Mouse (Mus musculus) inflammation-experienced regulatory T-cells, adult 6 months (primary cell): Measurements from ENCODE around the gene Kcnn3. TPM values are rescaled to one million over a fixed set of nuclear protein-coding genes. Genes with fewer than 3 reads are reported as not detected.

Experiments used
- ATAC-seq: one replicate; pipeline ENCODE4 v1.8.0; 2017
- polyA plus RNA-seq, 3 experiments: library from polyadenylated mRNA; unstranded; fragments of 100-300 nt; shearing (Covaris generic); gene quantifications; one replicate each; pipeline ENCODE4 v1.2.1; 2017

The Kcnn3 gene
- polyA plus RNA-seq, 3 experiments from 2014 or later = not detected

DNA sequence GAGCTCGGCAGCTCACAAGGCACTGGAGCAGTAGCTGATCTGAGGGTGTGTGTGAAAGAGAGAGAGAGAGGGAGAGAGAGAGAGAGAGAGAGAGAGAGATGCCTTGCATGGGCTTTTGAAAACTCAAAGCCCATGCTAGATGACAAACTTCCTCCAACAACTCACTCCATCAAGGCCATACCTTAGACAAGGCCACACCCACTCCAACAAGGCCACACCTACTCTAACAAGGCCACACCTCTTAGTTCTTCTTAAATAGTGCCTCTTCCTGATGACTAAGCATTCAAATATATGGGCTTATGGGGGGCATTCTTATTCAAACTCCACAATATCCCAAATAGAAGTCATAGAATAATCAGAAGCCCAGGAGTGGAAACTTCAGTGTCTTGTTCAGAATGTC is 49.1 kb downstream of the Kcnn3 start:
- no peak for ATAC-seq

DNA sequence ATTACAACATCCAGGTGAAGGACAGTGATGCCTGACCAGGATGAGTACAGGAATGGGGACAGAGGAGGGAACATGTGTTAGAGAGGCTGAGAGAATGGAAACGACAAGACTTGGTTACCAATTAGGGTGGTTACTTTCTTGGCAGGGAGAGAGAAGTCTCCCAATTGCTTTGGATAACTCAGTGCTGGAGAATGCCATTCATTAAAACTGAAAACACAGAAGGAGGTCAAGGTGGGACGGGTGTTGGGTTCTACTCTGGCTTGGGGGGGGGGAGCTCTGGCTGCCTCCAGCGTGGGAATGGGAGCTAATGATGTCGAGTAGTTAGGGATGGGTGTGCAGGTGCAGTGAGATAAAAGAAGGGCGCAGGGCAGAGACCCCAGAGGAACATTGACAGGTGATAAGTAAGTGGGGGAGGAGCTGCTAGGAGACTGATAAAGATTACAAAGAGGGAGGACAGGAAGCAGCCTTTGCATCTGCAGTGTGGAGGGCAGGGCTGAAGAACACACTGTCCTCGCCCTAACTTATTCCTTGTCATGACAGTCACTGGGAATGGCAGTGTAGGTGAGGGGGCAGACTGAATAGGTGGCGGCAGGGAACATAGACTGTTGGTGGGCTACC is 49.9 kb downstream of the Kcnn3 start:
- ATAC-seq = no peak

DNA sequence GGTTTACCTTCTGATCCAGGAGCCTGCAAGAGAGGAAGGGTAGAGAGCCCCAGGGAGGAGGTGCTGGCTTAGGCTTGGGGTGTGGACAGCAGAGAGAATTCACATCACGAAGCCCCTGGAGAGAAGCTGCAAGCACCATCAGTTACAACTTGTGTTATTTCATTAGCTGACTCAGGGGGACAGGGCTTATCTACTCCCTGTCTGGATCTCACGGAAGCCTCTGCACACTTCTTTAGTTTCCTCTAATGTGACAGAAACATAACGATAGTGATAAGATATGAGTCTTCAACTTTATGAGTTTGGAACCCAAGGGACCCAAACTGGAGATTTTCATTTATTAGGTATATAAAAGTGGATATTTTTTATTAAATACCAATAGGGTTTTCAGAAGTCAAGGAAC is 50.4 kb downstream of the Kcnn3 start:
- no peak for ATAC-seq

DNA sequence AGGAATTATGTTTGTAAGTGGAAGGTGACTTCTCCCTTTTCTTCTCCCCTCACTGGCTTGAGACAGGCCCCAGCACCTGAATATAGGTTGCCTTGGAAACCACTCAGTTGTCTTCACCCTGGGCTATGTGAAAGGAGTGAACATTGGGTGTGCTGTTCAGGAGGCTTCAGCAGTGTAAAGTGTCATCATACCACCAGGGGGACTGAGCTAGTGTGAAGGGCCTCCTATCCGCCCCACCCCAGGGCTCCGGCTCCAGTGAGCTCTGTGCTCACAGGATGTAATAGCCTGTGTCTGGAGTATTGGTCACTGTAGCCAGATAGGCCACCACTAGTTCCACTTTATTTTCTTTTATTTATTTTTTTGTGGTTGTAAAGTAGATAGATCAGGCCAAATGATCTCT is 54.3 kb downstream of the Kcnn3 start:
- no peak for ATAC-seq

DNA sequence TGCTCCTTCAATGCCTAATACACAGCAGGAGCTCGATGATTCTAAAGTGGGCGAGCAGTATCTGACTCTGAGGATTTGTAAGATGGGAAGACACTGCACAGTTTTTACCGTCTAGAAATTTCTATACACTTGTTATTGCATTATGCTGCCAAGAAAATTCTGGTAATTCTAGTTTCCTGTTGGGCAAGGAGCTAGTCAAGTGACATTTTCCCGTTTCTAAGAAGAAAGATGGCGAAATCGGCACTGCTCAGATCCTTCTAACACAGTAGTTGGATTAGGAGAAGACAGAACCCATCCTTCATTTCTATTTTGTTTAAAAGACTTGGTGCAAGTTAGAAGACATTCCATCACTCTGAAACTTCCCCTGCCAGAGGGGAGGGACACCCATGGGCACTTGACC is 56.4 kb downstream of the Kcnn3 start:
- ATAC-seq = no peak

DNA sequence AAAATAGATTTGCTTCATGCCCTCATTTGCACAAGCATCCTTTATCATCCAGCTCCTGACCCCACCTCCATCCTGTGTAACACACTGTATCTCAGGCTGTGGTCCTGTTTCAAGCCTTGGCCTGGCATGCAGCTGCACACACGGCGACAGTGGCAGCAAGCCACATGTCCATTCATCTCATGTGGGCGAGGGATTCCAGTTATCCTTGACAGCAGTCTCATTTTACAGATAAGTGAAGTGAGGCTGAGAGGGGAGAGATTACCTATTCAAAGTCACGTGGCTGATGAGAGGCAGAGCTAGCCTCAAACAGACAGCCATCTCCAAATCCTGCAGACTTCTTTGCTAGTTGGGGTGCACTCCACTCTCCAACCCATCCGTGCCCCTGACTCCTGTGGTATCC is 57.2 kb downstream of the Kcnn3 start:
- no peak for ATAC-seq

DNA sequence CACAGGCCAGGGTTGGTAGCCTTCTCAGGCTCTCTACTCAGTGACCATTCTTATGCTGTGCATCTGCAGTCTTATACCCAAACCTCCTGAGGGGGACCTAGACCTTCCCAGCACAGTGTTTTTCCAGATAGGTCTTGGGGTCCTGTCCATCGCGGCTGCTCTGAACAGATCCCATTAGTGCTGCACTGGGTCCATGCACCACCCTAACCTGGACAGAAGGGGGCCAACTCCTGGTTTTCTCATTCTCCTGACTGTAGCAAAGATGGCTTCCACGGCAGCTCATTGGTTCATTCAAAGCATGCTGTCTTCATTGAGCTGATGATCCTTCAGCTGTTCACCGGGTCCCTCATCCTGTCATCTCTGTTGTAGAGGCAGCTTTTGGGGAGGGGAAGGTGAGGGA is 58.1 kb downstream of the Kcnn3 start:
- no peak for ATAC-seq

DNA sequence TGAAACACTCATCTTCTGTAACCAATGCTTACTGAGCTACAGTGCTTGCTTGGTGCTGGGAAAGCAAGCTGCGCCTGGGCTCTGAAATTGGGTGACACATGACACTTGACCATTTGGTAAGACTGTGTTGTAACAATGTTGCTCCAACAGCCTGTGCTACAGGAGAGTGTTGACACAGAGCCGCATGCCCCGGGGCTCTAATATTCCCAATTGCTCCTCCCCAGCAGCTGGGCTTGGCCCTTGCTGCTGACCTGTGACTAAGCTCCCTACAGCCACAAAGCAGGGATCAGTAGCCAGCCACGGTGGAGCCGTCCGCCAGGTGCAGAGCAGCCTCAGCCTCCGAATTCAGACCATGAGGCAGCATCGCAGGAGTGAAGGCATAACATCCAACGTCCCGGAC is 58.8 kb downstream of the Kcnn3 start:
- no peak for ATAC-seq

DNA sequence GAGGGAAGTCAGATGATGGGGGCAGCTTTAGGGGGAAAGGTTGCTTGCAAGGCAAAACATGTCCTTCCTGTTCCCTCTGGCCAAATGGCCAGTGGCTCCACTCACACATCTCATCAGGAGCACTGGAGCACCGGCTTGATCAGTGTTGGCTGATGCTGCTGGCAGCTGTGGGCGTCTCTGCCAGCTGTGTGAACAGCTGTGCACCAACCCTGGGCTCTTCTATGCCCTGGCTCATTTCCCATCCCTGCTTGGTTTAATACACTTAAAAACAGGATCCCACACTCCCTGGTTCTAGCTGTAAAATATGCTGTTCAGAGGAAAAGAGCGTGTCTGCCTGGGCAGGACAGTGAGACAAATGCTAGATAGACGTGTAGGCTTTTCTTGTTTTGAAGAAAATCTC is 64.3 kb downstream of the Kcnn3 start:
- no peak for ATAC-seq

DNA sequence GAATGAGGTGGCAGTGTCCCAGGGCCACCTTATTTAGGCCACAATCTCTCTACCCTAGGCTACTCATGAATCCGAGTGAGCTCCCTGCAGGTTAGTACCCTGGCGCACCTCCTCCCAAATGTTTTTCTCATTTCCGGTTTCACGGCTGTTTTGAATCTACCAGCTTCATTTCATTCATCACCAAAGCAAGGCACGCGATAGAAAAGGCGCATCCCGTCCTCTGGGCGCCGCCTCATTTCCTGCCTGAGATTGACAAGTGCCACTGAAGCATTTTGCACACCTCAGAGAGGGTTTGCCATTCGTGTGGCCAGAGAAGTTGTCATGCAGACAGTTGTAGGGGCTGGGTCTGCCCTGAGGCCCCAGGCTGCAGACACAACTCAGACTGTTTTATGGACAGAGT is 68.5 kb downstream of the Kcnn3 start:
- no peak for ATAC-seq

DNA sequence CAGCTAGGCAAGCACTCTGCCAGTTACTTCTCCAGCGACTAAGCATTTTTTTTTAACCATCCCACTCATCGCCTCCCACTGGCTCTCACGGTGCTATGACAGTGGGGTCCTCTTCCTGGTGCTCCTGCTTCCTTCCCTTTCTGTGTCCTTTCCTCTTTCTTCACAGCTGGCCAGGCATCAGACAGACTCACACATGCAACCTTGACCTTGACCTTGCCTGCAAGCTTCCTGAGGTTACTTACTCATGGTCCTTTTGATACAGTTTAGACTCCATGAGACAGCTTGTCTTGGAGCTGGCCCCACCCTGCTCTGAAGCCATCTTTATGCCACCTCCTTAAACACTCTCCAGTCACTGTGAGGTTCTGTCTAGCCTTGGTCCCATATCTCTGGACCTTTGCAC is 69.4 kb downstream of the Kcnn3 start:
- no peak for ATAC-seq

DNA sequence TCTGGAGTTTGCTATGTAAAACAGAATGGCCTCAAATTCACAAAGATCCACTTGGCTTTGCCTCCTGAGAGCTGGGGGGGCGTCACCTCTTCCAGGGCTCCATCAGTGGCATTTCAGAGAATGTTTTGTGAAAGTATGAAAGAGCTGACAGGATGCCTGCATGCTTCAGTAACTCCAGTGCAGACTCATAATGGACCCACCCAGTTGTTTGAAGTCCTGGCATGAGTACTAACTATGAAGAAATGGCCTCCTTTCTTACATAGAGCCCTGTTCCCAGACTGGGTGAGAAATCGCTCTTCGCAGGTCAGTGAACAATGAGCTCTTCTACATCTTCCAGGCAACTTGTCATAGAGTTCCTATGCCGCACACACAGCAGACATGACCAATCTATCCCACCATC is 70.4 kb downstream of the Kcnn3 start:
- ATAC-seq = no peak

DNA sequence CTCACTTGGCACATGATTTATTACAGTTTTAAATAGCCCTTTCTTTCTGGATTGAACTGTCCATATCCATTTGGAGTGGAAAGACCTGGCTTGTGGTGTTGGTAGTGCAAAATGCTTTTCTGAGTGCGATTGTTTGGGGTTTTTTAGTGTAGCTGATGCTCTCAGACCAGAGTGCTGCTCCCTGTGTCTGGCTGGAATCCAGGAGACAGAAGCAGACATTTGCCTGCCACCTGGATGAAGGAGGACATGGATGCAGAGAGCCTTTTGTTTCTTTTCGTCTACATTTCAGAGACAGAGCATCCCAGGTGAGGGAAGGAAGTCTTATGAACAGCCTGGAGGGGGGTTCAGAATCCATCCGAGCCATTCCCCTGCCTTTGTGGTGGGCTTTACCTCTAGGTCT is 71.5 kb downstream of the Kcnn3 start:
- no peak for ATAC-seq

DNA sequence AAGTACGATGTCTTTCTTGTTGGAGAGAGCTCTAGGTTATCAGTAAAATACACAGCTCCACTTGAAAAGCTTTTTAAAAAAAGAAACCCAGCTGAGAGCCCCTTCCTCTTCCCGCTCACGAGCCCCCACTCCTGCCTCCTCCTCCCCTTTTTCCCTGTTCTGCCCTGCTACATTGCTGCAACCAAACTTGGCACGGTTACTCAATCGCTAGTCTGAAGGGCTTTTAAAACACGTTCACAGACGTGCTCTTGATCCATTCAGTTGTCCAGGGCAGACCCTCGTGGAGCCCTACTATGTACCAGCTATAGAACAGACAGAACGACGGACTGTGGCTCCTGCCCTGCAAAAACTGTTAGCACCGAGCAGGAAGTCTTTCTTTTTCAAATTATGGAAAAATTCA is 72.8 kb downstream of the Kcnn3 start:
- no peak for ATAC-seq

DNA sequence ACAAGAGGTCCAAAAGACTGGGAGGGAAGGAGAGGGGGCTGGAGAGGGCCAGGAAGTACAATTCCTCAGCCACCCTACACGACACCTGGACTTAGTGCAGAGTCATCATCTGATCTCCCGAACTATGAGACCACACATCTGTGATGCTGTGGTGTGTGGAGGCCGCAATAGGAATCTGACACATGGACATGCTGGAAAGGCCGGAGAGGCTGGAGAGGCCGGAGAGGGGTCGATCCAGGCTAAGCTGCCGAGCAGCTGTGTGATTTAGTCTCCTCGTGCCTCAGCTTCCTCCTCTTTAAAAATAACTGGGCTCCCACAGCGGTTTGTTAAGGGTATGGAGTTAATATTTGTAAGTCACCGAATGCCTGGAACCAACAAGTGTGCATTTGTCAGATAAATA is 73.6 kb downstream of the Kcnn3 start:
- ATAC-seq = no peak

DNA sequence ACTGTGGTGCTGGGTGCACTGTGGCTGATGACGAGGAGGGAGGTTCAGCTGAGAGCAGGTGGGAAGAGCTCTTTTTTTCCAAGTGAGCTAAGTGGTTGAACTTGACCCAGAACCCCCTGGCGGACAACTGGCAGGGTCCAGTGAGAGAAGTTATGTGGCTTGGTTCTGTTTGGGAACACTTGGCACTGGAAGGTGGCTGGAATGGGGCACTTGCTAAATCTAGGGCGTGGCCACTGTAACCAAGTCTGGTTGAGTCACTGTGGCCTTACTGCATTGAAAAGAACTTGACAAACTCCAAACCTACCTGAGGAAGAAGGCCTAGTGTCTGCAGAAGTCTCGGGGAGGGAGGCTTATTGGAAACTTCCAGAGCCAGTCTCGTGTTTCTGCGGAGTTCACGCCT is 78.4 kb downstream of the Kcnn3 start:
- ATAC-seq = no peak

DNA sequence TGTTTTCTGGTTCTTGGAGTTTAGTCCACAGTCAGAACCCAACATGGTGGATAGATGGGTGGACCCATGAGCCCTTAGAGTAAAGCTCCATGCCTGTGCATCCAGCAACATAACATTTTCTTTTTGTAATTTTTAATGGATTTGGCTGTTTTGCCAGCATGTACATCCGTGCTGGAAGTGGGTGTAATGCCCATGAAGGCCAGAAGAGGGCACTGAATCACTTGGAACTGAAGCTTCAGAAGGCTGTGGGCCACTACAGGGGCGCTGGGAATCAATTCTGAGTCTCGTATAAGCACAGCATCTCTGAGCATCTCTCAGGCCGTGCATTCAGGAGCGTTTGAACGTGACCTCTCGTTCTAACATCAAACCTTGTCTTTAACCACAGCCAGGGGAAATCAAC is 79.0 kb downstream of the Kcnn3 start:
- no peak for ATAC-seq

DNA sequence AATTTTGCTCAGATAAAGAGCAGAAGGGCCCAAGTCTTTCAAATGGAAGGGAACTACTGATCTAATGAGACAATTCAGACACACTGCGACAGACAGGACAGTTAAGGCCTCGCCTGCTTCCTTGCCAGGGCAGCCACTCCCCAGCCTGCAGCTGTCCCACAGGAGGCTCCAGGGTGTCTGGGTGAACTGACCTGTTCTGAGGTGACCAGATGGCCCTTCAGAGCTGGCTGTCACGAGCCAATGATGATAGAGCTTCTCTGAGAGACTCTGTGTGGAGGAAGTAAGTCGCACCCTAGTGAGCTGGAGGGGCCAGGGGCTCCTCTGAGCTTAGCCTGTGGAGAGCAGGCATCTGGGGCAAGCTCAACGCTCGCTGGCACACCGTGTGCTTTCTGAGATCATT is 81.1 kb downstream of the Kcnn3 start:
- no peak for ATAC-seq

DNA sequence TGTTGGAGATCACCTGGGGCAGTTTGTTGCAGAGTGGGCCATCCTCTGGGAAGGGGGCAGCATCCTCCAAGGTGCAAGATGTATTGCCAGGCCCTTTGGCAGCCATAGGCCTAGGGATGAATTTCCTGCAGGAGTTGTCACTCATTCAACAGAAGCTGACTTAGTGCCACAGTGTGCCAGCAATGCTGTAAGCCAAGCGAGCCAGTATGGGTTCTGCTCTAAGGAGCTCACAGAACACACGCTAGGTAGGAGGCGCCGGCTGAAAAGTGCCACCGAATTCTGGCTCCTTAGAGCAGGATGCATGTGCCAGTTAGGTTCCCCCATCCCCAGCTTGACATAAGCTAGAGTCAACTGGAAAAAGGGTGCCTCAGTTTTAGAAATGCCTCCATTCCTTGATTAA is 83.3 kb downstream of the Kcnn3 start:
- ATAC-seq = no peak

DNA sequence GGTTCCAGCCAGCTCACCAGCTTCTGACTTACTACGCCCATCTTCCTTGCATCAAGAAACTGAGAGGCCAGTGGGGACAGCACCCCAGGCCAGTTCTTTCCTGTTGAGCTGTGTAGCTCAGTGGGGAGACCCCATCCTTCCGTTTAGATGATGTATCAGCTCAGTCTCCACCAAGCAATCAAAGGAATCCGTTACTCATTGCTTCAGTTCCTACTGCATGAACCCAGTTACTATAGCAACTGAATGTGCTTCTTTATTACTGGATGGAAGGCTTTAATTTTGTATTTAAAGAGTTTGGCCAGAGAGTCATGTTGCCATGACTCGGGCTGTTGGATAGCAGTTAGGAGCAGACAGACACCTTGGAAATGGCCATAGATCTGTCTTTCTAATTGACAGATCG is 85.3 kb downstream of the Kcnn3 start:
- no peak for ATAC-seq

DNA sequence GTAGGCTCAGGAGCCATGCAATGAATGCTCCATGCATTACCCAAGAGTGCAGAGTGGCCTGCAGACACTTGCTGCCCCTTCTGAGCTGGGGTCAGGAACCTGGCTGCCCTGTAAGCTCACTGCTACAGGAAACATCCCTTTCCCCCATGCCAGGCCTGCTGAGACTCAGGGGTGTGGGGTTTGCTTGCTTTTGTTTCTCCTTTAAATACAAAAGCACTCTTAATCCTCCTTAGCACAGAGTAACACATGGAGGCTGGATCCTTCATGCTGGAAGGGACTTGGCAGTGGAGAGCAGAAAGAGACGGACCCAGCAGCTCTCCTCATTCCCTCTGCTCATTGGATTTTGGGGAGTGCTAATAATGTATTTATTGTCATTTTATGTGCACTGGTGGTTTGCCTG is 87.4 kb downstream of the Kcnn3 start:
- ATAC-seq = no peak

DNA sequence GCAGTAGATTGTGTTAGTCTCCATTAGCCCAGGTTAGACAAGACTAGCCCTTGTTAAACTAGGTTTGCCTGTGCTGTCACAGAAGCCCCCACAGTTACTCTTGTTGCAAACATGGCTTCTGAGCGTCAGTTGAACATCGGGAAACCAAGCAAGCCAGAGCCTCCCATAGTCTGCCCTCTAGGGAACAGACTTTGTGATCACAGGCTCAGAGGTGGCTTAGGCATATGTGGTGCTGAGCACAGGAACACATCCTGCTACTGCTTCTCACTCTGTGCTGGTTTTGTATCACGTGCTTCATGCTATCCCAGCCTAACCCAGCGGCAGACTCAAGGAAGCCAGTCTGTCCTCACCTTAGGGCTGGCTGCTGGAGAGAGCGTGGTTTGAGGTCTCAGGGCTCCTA is 92.1 kb downstream of the Kcnn3 start:
- no peak for ATAC-seq

DNA sequence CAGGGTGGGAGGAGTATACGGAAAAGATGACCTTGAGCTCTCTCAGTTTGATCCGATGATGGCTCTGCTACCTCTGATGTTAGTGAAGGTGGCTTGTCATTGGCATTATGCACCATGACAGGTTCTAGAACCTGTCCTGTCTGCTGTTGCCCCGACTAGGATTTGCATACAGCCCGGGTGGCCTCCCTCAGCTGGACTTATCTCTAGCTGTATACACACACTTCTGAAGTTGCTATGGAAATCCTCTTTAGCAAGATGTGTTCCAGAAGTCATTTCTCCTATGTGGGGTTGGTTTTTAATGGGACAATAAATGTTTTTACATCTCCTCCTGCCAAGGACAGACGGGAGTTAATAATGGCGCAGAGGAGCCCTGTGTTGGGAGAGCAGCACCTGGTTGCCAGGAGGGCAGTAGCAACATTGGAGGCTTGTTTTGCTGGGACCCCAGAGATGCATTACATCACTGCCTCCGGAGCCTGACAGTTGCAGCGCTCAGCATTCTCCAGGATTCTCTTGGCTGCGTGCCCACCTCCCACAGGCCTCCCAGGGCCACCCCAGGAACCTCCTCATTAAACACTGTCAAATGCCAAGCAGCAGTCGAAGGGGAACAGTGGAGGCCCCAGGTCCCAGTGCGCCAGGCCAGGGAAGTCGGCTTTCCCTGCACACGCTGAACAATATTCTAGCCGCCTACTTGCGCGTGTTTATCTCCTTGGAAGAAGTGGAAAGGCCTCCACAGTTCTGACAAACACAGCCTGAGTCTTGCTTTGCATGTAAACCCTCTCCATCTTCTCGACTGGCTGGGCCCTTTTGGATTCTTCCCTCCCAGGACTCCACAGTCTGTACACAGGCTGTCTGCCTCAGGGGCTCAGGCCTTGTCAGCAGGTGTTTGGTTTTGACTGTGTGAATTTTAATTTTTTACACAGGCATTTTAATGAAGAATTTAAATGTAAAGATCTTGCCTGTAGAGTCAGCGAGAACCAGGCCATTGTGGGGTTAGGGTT is 93.9 kb downstream of the Kcnn3 start:
- ATAC-seq = no peak

DNA sequence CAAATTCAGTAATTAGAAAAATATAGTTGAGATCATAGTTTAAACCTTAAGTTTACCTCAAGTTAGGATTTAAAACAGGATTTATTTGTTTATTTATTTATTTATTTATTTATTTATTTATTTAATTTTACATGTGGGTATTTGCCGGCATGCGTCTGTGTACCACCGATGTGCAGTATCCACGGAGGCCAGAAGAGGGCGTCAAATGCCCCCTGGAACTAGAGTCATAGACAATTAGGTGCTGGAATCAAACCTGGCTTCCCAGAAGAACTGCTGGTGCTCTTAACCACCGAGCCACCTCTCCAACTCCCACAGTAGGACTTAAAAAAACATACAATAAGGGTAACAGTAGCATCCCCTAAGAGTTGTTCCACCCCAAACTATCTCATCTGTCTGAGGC is 96.9 kb downstream of the Kcnn3 start:
- no peak for ATAC-seq
